Mouse (Mus musculus) thymus, adult 2 months (tissue): ENCODE results near the gene Isyna1. TPM values are rescaled to one million over a fixed set of nuclear protein-coding genes. Genes with fewer than 3 reads are reported as not detected.

Experiments used
- DNase-seq: peaks from one replicate; pipeline ENCODE4 v3.0.0; 2021
- H3K27ac ChIP-seq: fragments of 200-500 bp; 2 replicates; pipeline ENCODE4 v1.5.1; 2012; ENCODE audit warnings: low read length, control low read depth; ENCODE audit not compliant: control insufficient read depth, insufficient read depth
- H3K27me3 ChIP-seq: fragments of 200-500 bp; 2 replicates; pipeline ENCODE4 v1.6.1; 2012; ENCODE audit warnings: mild to moderate bottlenecking, low read length, moderate library complexity, mixed read lengths; ENCODE audit not compliant: control insufficient read depth, insufficient read depth
- H3K36me3 ChIP-seq: fragments of 200-500 bp; 2 replicates; pipeline ENCODE4 v1.6.1; 2012; ENCODE audit warnings: mild to moderate bottlenecking, low read length, moderate library complexity; ENCODE audit not compliant: control insufficient read depth, insufficient read depth
- H3K4me1 ChIP-seq: fragments of 200-500 bp; replicated peaks from 2 replicates; pipeline ENCODE4 v1.6.1; 2012; ENCODE audit warnings: low read length; ENCODE audit not compliant: control insufficient read depth, insufficient read depth
- H3K4me3 ChIP-seq: fragments of 200-500 bp; 2 replicates; pipeline ENCODE4 v1.5.1; 2012; ENCODE audit warnings: mild to moderate bottlenecking, low read length, control low read depth, moderate library complexity; ENCODE audit not compliant: control insufficient read depth, insufficient read depth
- CTCF ChIP-seq: fragments of 200-500 bp; IDR thresholded peaks from 2 replicates; pipeline ENCODE4 v1.5.1; 2012; ENCODE audit warnings: mild to moderate bottlenecking, control low read depth, low read length, moderate library complexity, borderline replicate concordance; ENCODE audit not compliant: control insufficient read depth, poor library complexity, insufficient read depth; ENCODE audit errors: extremely low read depth
- POLR2A ChIP-seq: fragments of 200-500 bp; IDR thresholded peaks from 2 replicates; pipeline ENCODE4 v1.6.1; 2012; ENCODE audit warnings: mild to moderate bottlenecking, low read length, control low read depth, moderate library complexity; ENCODE audit not compliant: control insufficient read depth, poor library complexity, insufficient read depth; ENCODE audit errors: extremely low read depth
- WGBS: fragments of 180-500 bp; shearing (Covaris S2); methylation state at CpG from one replicate; pipeline ENCODE4 v1.1.7; 2018; 5-methylcytosine and 5-hydroxymethylcytosine counted together
- polyA plus RNA-seq: library from polyadenylated mRNA; depleted of rRNA; stranded (reverse); fragments of >200 nt; gene quantifications from 2 replicates; pipeline ENCODE4 v1.2.3, GENCODE M21; 2012

The Isyna1 gene
- polyA plus RNA-seq, 1 experiment, result 185 TPM

GRCm38 (mm10) chr8:70606780-70607602 is 12.8 kb downstream of the Isyna1 start:
- DNase-seq, result no peak
- H3K4me1 ChIP-seq, result peaks cover 46% of the 10 kb centered on the region
- peak overlapping the region; percentile 97 for H3K4me3 ChIP-seq
- TF ChIP-seq POLR2A (no peak), CTCF (no peak)
- 0 out of 2 replicates have a peak, but pooled peaks cover 2% of the 10 kb centered on the region for H3K36me3 ChIP-seq
- no peak overlapping the region for H3K27ac ChIP-seq
- H3K27me3 ChIP-seq, result no peaks in the 10 kb centered on the region
- 80% methylated on average over 18 of the region's 18 CpGs for WGBS

GRCm38 (mm10) chr8:70607603-70607897 is 13.4 kb downstream of the Isyna1 start:
- WGBS, result 25% methylated on average over 6 of the region's 6 CpGs
- TF ChIP-seq CTCF, result no peak
- TF ChIP-seq POLR2A, result no peak
- Histone ChIP-seq H3K4me1 (peaks cover 46% of the 10 kb centered on the region), H3K27me3 (no peaks in the 10 kb centered on the region), H3K27ac (no peak overlapping the region), H3K36me3 (no peaks in the 10 kb centered on the region), H3K4me3 (peak overlapping the region; percentile 97)
- DNase-seq, result no peak

DNA sequence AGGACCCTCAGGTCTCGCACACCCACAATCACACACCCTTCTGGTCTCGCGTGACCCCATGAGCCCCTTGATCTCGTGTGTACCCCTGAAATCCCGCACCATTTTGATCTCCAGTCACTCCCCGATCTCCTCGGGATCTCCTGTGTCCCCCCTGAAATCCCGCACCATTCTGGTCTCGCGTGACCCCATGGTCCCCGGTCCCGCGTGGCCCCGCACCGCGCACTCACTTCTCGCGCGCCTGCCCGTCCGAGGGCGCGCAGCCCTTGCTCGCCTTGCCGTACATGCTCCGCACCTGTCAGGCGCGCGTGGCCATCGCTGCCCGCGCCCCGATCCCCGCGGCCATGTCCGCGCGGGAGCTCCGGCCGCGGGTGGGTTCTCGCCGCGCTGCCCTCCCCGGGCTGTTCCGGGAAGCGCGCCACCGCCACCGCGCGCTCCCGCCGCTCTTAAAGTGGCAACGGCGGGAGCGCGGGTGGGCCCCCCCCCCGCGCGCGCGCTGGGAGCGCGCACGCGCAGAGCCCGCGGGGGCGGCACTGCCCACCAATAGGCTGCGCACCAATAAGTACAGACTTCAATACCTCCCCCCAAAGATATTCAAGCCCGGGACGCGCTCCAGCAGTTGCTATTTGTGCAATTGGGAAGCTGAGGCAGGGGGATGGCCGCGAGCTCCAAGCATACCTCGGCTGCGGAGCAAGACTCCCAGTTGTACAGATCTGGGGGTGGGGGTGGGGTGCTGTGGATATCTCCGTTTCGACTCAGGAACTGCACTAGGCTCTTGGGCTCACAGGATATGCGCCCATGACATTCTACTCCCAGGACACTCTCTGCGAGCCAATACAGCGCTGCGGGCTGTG is 13.9 kb downstream of the Isyna1 start:
- DNase-seq, result peak; percentile 49
- TF ChIP-seq POLR2A, result peak; percentile 72
- 0 out of 2 replicates have a peak, but pooled peaks have one; percentile 56 for TF ChIP-seq CTCF
- whole genome bisulfite sequencing, result 1% methylated on average over 84 of the region's 84 CpGs
- Histone ChIP-seq H3K4me3 (peak overlapping the region; percentile 97), H3K27me3 (no peaks in the 10 kb centered on the region), H3K27ac (peak overlapping the region; percentile 86), H3K36me3 (no peaks in the 10 kb centered on the region), H3K4me1 (peaks cover 46% of the 10 kb centered on the region)

DNA sequence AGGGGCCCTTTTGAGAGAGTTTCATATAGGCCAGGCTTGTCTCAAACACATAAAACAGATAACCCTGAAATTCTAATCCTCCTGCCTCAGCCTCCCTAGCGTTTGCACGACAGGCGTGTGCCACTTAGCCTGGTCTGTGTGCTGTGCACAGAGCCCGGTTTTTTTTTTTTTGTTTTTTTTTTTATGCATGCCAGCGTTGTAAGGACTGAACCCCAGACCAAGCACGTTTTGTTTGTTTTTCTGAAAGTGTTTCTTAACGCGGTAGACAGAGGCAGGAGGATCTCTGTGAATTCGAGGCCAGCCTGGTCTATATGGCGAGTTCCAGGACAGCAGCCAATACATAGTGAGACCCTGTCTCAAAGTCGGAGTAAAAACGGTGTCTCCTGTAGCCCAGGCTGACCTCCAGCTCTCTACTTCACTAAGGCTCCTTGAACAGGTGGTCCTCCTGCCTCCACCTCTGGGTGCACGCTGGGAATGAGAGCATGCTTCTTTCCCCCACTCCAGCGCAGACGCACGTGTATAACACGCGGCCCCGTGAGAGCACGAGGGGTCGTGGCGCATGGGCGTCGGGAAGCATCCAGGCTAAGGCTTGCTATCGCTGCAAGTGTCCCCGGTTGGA is 14.7 kb downstream of the Isyna1 start, which contains the start of gene Ssbp4:
Gene Ssbp4 (minus strand): TSS at position 124 of the 619 bp plus-strand sequence.
- no peak for TF ChIP-seq POLR2A
- no peak for TF ChIP-seq CTCF
- Histone ChIP-seq H3K27me3 (no peaks in the 10 kb centered on the region), H3K4me3 (peak within 1 kb of the TSS; percentile 97), H3K27ac (peak within 1 kb of the TSS; percentile 86), H3K4me1 (peaks cover 46% of the 10 kb centered on the region), H3K36me3 (no peaks in the 10 kb centered on the region)
- no peak for DNase-seq
- 2% methylated on average over 26 of the region's 26 CpGs for WGBS

DNA sequence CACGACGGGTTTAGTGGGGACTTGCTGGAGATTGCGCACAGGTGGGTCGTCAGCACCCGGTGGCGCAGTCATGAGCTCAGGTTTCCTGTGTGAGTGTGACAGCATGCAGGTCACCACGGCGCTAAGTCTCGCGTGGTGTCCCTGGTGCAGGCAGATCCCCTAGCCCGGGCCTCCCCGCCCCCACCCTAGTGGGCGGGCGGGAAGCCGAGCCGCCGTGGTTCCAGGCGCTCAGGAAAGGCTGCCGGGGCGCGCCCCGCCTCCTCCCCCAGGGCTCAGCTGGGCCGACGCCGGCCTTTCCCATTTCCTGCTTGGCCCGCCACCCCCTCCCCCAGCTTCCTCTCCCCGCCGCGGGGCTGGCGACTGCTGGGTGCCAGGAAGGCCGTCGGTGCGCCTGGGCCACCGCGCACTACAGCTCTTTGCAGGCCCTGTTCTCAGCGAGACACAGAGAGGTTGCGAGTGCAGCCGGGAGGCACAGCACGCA is 15.2 kb downstream of the Isyna1 start:
- H3K4me1 ChIP-seq, result peaks cover 46% of the 10 kb centered on the region
- no peaks in the 10 kb centered on the region for H3K27me3 ChIP-seq
- peak overlapping the region; percentile 44 for H3K4me3 ChIP-seq
- DNase-seq, result peak; percentile 85
- TF ChIP-seq CTCF (peak; percentile 53; the same call in 1 of the 2 replicates), POLR2A (peak; percentile 54; the same call in 1 of the 2 replicates)
- 1% methylated on average over 38 of the region's 39 CpGs for WGBS
- no peaks in the 10 kb centered on the region for H3K36me3 ChIP-seq
- H3K27ac ChIP-seq, result peak overlapping the region; percentile 86
